Mouse (Mus musculus) MEL (cell line): ENCODE results near the gene Arrb1.

Source experiments
- CTCF ChIP-seq, 3 experiments: IDR thresholded peaks in 2 of 3; conservative IDR thresholded peaks in 1 of 3; 2 replicates each; pipeline ENCODE4 v1.5.1; 2011 to 2012; ENCODE audit warnings: low read length in 3 of 3, low read depth in 2 of 3, mild to moderate bottlenecking in 2 of 3, improper control_type of control experiment in 1 of 3, inconsistent platforms in 1 of 3, mixed read lengths in 1 of 3, moderate library complexity in 1 of 3; ENCODE audit not compliant: control insufficient read depth in 1 of 3, insufficient read depth in 1 of 3, poor library complexity in 1 of 3, severe bottlenecking in 1 of 3
- EP300 ChIP-seq, 2 experiments: IDR thresholded peaks; 2 replicates each; pipeline ENCODE4 v1.6.1; 2011; ENCODE audit warnings: improper control_type of control experiment in 2 of 2, low read length in 2 of 2, low read depth in 1 of 2, mild to moderate bottlenecking in 1 of 2
- HCFC1 ChIP-seq: IDR thresholded peaks from 2 replicates; pipeline ENCODE4 v1.6.1; 2012; ENCODE audit warnings: low read depth, mild to moderate bottlenecking, inconsistent platforms, low read length, improper control_type of control experiment, moderate library complexity
- KAT2A ChIP-seq: conservative IDR thresholded peaks from 2 replicates; pipeline ENCODE4 v1.6.1; 2012; ENCODE audit warnings: low read depth, low read length, improper control_type of control experiment, inconsistent platforms
- POLR2AphosphoS2 ChIP-seq: IDR thresholded peaks from 2 replicates; pipeline ENCODE4 v1.6.1; 2011; ENCODE audit warnings: low read length, improper control_type of control experiment
- POLR2AphosphoS5 ChIP-seq: IDR thresholded peaks from 2 replicates; pipeline ENCODE4 v1.6.1; 2012; ENCODE audit warnings: low read depth, borderline replicate concordance, mild to moderate bottlenecking, inconsistent platforms, low read length, moderate library complexity, mixed read lengths
- SMC3 ChIP-seq: IDR thresholded peaks from 2 replicates; pipeline ENCODE4 v1.6.1; 2011; ENCODE audit warnings: low read depth, low read length, improper control_type of control experiment
- TCF12 ChIP-seq: IDR thresholded peaks from 2 replicates; pipeline ENCODE4 v1.6.1; 2014; ENCODE audit warnings: low read depth, mild to moderate bottlenecking, inconsistent platforms, low read length, improper control_type of control experiment, moderate library complexity
- ZC3H11A ChIP-seq: IDR thresholded peaks from 2 replicates; pipeline ENCODE4 v1.6.1; 2012; ENCODE audit warnings: low read depth, mild to moderate bottlenecking, inconsistent platforms, low read length, improper control_type of control experiment

DNA sequence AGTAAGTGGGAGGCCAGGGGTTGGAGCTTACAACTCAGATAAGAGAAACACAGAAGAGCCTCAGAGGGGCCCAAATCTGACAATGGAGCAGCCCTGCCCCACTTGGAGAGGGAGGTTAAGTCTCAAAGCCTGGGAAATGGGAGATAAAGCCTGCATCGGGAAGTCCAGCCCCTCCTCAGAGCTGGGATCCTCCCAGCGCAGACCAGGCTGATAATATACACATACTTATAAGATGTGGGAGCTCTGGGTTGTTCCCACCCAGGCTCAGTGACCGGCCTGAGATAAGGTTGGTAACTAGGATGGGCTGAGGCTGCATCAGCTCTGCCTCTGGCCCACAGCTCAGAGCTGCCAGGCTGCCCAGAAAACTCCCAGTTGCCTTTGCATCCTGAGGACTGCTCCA, 106.8 kb downstream of the Arrb1 start:
- TF ChIP-seq POLR2AphosphoS2 (no peak), ZC3H11A (no peak), CTCF (IDR thresholded peaks at IDR 0.05 in 2 of 3, conservative IDR thresholded peaks at IDR 0.05 in 1 of 3; ENCODE audit: control insufficient read depth in 1 of 3, insufficient read depth in 1 of 3, low read depth in 2 of 3, low read length in 3 of 3, poor library complexity in 1 of 3, severe bottlenecking in 1 of 3) (no peak), HCFC1 (no peak), SMC3 (no peak), TCF12 (no peak), EP300 (IDR thresholded peaks at IDR 0.05; ENCODE audit: low read depth in 1 of 2, low read length in 2 of 2) (peak; percentile 41 to 49; a peak in 3 of 4 replicates), KAT2A (no peak), POLR2AphosphoS5 (no peak)
